Comparison of ENCODE assay signal across 10 mouse cellular contexts in genomic region chr2:93040841-93041240, GRCm38 (mm10). TPM values are rescaled to one million over a fixed set of nuclear protein-coding genes. Genes with fewer than 3 reads are reported as not detected.
DNase-seq lines count a peak whose midpoint lies in the region; ATAC-seq and TF ChIP-seq lines count a peak whose summit lies in the region.
"Had no signal": no experiment of that assay in that cellular context is flagged by ENCODE, and none has a peak within 500 bp of the region (broad histone marks: within the 10 kb centered on the region; RNA-seq: fewer than 3 reads in every experiment).

No protein-coding gene starts in this region.

- intact Hi-C loops in heart, postnatal 36 days (cut with DNase I): no loop called here

- H3K36me3 ChIP-seq in heart, embryonic 10.5 days: no peaks in the 10 kb centered on the region
- no peaks in the 10 kb centered on the region for H3K36me3 ChIP-seq in testis, adult 2 months (ENCODE audit: control insufficient read depth, insufficient read depth, low read length)
- no peaks in the 10 kb centered on the region for H3K36me3 ChIP-seq in intestine, postnatal 0 days (ENCODE audit: control insufficient read depth, insufficient read depth)
- no peaks in the 10 kb centered on the region for H3K36me3 ChIP-seq in stomach, embryonic 16.5 days (ENCODE audit: control insufficient read depth, insufficient read depth, low read length)
- H3K36me3 ChIP-seq: midbrain, embryonic 10.5 days had no signal

- H3K27me3 ChIP-seq in heart, embryonic 10.5 days (ENCODE audit: insufficient read depth, poor library complexity, severe bottlenecking): 0 out of 2 replicates have a peak, but pooled peaks cover under 1% of the 10 kb centered on the region
- no peaks in the 10 kb centered on the region for H3K27me3 ChIP-seq in testis, adult 2 months (ENCODE audit: control insufficient read depth, insufficient read depth, low read length)
- H3K27me3 ChIP-seq in intestine, postnatal 0 days (replicated peaks; ENCODE audit: control insufficient read depth, insufficient read depth, low read length): no peaks in the 10 kb centered on the region
- H3K27me3 ChIP-seq in stomach, embryonic 16.5 days (ENCODE audit: control insufficient read depth, insufficient read depth, low read length): no peaks in the 10 kb centered on the region

- no peak for ATAC-seq in intestine, postnatal 0 days
- ATAC-seq in stomach, embryonic 16.5 days (ENCODE audit: insufficient read depth, low FRiP score): no peak

- TF ChIP-seq CTCF in testis, adult 2 months (IDR thresholded peaks at IDR 0.05; ENCODE audit: control insufficient read depth, insufficient read depth, insufficient replicate concordance, low read depth, low read length): no peak
- no peak for TF ChIP-seq CTCF in intestine, postnatal 0 days (IDR thresholded peaks at IDR 0.05; ENCODE audit: low read depth)

- peak overlapping the region; percentile 54; the same call in 1 of the 2 replicates for H3K27ac ChIP-seq in heart, embryonic 10.5 days
- peak overlapping the region; percentile 59 for H3K27ac ChIP-seq in testis, adult 2 months (ENCODE audit: control insufficient read depth, insufficient read depth, low read depth, low read length)
- H3K27ac ChIP-seq in intestine, postnatal 0 days (ENCODE audit: low read depth, low read length): no peak overlapping the region
- H3K27ac ChIP-seq in stomach, embryonic 16.5 days (ENCODE audit: low read length): peak overlapping the region; percentile 82
- H3K27ac ChIP-seq: midbrain, embryonic 10.5 days had no signal

- TF ChIP-seq POLR2A in testis, adult 2 months (IDR thresholded peaks at IDR 0.05; ENCODE audit: control insufficient read depth, low read depth, low read length): no peak

- H3K9me3 ChIP-seq in heart, embryonic 10.5 days: no peaks in the 10 kb centered on the region
- H3K9me3 ChIP-seq in intestine, postnatal 0 days (ENCODE audit: control insufficient read depth): no peaks in the 10 kb centered on the region
- no peaks in the 10 kb centered on the region for H3K9me3 ChIP-seq in stomach, embryonic 16.5 days (replicated peaks; ENCODE audit: control insufficient read depth, low read length)
- H3K9me3 ChIP-seq: midbrain, embryonic 10.5 days had no signal

- no peak overlapping the region for H3K4me3 ChIP-seq in heart, embryonic 10.5 days
- no peak overlapping the region for H3K4me3 ChIP-seq in testis, adult 2 months (ENCODE audit: control insufficient read depth, low read depth, low read length)
- H3K4me3 ChIP-seq in intestine, postnatal 0 days (ENCODE audit: low read depth, low read length): no peak overlapping the region
- H3K4me3 ChIP-seq in stomach, embryonic 16.5 days (replicated peaks; ENCODE audit: low read length): no peak overlapping the region
- H3K4me3 ChIP-seq: midbrain, embryonic 10.5 days had no signal

- WGBS in heart, embryonic 10.5 days: 68% methylated on average over 7 of the region's 7 CpGs
- WGBS in intestine, postnatal 0 days: 55% methylated on average over 7 of the region's 7 CpGs
- WGBS in stomach, embryonic 16.5 days: 54% methylated on average over 7 of the region's 7 CpGs

- H3K4me2 ChIP-seq in intestine, postnatal 0 days (replicated peaks; ENCODE audit: low read depth): 0 out of 2 replicates have a peak overlapping the region, but pooled peaks have one; percentile 9
- peak overlapping the region; percentile 3; the same call in 1 of the 2 replicates for H3K4me2 ChIP-seq in stomach, embryonic 16.5 days (ENCODE audit: low read depth, low read length)

- DNase-seq in heart, embryonic 10.5 days (ENCODE audit: low spot score): no peak
- DNase-seq in heart, postnatal 36 days: no peak
- DNase-seq in testis, postnatal 10 days (ENCODE audit: low spot score): no peak
- DNase-seq in urinary bladder, postnatal 36 days (ENCODE audit: low spot score in 2 of 2): no peak
- DNase-seq in thymus, postnatal 14 days: no peak
- DNase-seq: thymus, postnatal 25 days had no signal

- peaks cover 71% of the 10 kb centered on the region for H3K4me1 ChIP-seq in heart, embryonic 10.5 days
- peaks cover 6% of the 10 kb centered on the region for H3K4me1 ChIP-seq in testis, adult 2 months (ENCODE audit: control insufficient read depth, insufficient read depth, low read length)
- H3K4me1 ChIP-seq in intestine, postnatal 0 days (replicated peaks; ENCODE audit: control insufficient read depth, insufficient read depth, low read length): 0 out of 2 replicates have a peak, but pooled peaks cover 11% of the 10 kb centered on the region
- H3K4me1 ChIP-seq in stomach, embryonic 16.5 days (ENCODE audit: control insufficient read depth, insufficient read depth, low read length): peaks cover 57% of the 10 kb centered on the region

- no peak overlapping the region for H3K9ac ChIP-seq in intestine, postnatal 0 days (ENCODE audit: low read depth, low read length)
- peak overlapping the region; percentile 31; the same call in 1 of the 2 replicates for H3K9ac ChIP-seq in stomach, embryonic 16.5 days (ENCODE audit: low read length)

RNA-seq across cellular contexts. Expression of gene Prdm11, which starts 5.1 kb away (rescaled TPM):
- polyA plus RNA-seq in heart, embryonic 10.5 days (2016; fragmentation: Nextera tagmentation; extraction: Ambion mirVana): 4.5 and 4.6 TPM in 2 replicates
- 10 to 100 TPM in 1 of 2 experiments, 1 to 10 TPM in 1; 8.8 to 10.4 TPM for total RNA-seq in heart, postnatal 36 days (2021)
- 4.3 and 4.4 TPM in 2 replicates for polyA plus RNA-seq in testis, adult 2 months (2012; rRNA removed)
- 2.3 and 2.6 TPM in 2 replicates for polyA plus RNA-seq in intestine, postnatal 0 days (2015; fragmentation: Nextera tagmentation; extraction: Ambion mirVana)
- 9.3 and 9.9 TPM in 2 replicates for polyA plus RNA-seq in stomach, embryonic 16.5 days (2015; fragmentation: Nextera tagmentation; extraction: Ambion mirVana)
